Mouse (Mus musculus) left cerebral cortex, postnatal 10 days (tissue): ENCODE data around the gene Snrnp27. TPM values are rescaled to one million over a fixed set of nuclear protein-coding genes. Genes with fewer than 3 reads are reported as not detected.
A peak's percentile ranks its signal among the peaks of the same experiment; 100 is the strongest.

Experiments
- DNase-seq, 2 experiments: peaks; one replicate each; pipeline ENCODE4 v3.0.0; 2021 to 2022; ENCODE audit warnings: low spot score in 2 of 2, mixed read lengths in 1 of 2; ENCODE audit errors: extremely low spot score in 1 of 2
- intact Hi-C: fragments of 180-260 bp; cut with DNase I; formaldehyde crosslinking; loops from one replicate; pipeline ENCODE4 v1.15.1; 2025
- total RNA-seq, 2 experiments: library from RNA; stranded (reverse); gene quantifications; 2 replicates each; pipeline ENCODE4 v1.2.3; 2021

Gene Snrnp27
- total RNA-seq = 10 to 100 TPM; 51.8 to 53.7 TPM

- DNase-seq = peak; percentile 84 to 93
- intact Hi-C loops = loop anchor here (5.0 kb wide), 1 partner anchor 257 kb away; the partner anchor contains the start of gene Gm44790
These were observed at the start of gene Snrnp27 for GRCm38 (mm10) chr6:86683872-86684654. Gene Snrnp27, minus strand, starts transcription at chr6:86684522.

- intact Hi-C loops = no loop called here
- peak; percentile 88 to 97 for DNase-seq
These were observed 49.0 kb upstream of the Snrnp27 start, which contains the start of gene Gmcl1 for GRCm38 (mm10) chr6:86733183-86733876. Gene Gmcl1, minus strand, starts transcription at chr6:86733383.

GRCm38 (mm10) chr6:86732276-86733173 lies 48.2 kb upstream of the Snrnp27 start:
- DNase-seq = peak; percentile 16 to 67
- intact Hi-C loops = no loop called here

GRCm38 (mm10) chr6:86728711-86729110 lies 44.4 kb upstream of the Snrnp27 start:
- intact Hi-C loops = no loop called here
- no peak for DNase-seq

GRCm38 (mm10) chr6:86721977-86722376 lies 37.7 kb upstream of the Snrnp27 start:
- no peak for DNase-seq
- intact Hi-C loops = no loop called here

- intact Hi-C loops = no loop called here
These were observed 23.9 kb upstream of the Snrnp27 start for GRCm38 (mm10) chr6:86708072-86708774.

GRCm38 (mm10) chr6:86702577-86702976 lies 18.3 kb upstream of the Snrnp27 start:
- intact Hi-C loops = no loop called here

More at GRCm38 (mm10) chr6:86708072-86708774, 23.9 kb upstream of the Snrnp27 start:
- DNase-seq = no peak

GRCm38 (mm10) chr6:86697903-86698302 lies 13.6 kb upstream of the Snrnp27 start:
- intact Hi-C loops = no loop called here
- DNase-seq = no peak

More at GRCm38 (mm10) chr6:86702577-86702976, 18.3 kb upstream of the Snrnp27 start:
- no peak for DNase-seq

- no peak for DNase-seq
- intact Hi-C loops = no loop called here
These were observed 11.9 kb upstream of the Snrnp27 start for GRCm38 (mm10) chr6:86696213-86696612.

- intact Hi-C loops = no loop called here
These were observed 10.1 kb upstream of the Snrnp27 start for GRCm38 (mm10) chr6:86694465-86694864.

GRCm38 (mm10) chr6:86689671-86690070 lies 5.3 kb upstream of the Snrnp27 start:
- DNase-seq = no peak
- intact Hi-C loops = no loop called here

More at GRCm38 (mm10) chr6:86694465-86694864, 10.1 kb upstream of the Snrnp27 start:
- peak in 1 of 2 experiments; percentile 35 for DNase-seq

- DNase-seq = no peak
- intact Hi-C loops = no loop called here
These were observed 2.6 kb upstream of the Snrnp27 start for GRCm38 (mm10) chr6:86686971-86687370.

DNA sequence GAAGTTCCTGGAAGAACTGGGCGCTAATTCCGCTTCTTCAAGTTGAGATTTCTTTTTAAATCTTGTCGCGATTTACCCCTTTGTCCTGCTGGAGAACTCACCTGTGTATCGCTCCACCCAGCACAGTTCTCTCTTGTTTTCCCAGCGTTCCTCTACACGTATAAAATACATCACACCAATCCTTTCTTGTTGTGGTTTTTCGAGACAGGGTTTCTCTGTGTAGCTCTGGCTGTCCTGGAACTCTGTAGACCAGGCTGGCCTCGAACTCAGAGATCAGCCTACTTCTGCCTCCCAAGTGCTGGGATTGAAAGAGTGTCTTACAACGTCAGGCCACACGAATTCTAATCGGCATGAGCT lies 311 bp upstream of the Snrnp27 start:
- intact Hi-C loops = loop anchor here (5.0 kb wide), 1 partner anchor 257 kb away; the partner anchor contains the start of gene Gm44790
- no peak for DNase-seq

DNA sequence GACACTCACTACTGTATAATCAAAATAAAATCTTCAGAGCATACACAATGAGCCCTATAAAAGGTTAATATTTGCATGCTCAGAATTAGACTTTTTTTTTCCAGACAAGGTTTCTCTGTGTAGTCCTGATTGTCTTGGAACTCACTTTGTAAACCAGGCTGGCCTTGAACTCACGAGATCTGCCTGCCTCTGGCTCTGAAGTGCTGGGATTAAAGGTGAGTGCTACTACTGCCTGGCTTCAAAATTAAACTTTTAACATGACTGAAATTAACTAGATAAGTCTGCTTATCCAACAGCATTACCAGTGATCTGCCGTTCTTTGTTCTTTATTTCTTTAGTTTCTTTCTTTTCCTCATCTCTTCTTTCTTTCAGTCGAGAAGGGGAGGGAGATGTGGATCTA lies 3.0 kb downstream of the Snrnp27 start:
- intact Hi-C loops = loop anchor here (5.0 kb wide), 1 partner anchor 254 kb away; the partner anchor contains the start of gene Gm44790
- no peak for DNase-seq

DNA sequence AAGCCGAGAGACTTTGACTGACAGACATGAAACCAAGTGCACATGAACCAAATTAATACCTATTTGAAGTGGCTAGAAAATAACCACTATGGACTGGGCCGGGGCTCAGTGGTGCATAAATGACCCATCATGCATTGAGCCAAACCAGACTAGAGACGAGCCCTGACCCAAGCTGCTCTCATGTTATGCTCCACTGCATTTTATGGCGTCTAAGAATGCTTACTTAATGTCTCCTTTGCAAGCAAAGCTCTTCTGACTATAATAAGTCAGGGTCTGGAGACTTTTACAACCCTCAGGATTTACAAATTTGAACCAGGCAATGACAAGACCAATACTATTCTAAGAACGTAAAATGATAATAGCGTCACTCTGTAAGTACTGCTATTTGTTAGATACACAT lies 6.0 kb downstream of the Snrnp27 start:
- intact Hi-C loops = no loop called here
- DNase-seq = no peak

GRCm38 (mm10) chr6:86670873-86671272 lies 13.4 kb downstream of the Snrnp27 start:
- intact Hi-C loops = loop anchor here (5.0 kb wide), 1 partner anchor 129 kb away; no protein-coding TSS in a partner anchor
- peak in 1 of 2 experiments; percentile 81 for DNase-seq

DNA sequence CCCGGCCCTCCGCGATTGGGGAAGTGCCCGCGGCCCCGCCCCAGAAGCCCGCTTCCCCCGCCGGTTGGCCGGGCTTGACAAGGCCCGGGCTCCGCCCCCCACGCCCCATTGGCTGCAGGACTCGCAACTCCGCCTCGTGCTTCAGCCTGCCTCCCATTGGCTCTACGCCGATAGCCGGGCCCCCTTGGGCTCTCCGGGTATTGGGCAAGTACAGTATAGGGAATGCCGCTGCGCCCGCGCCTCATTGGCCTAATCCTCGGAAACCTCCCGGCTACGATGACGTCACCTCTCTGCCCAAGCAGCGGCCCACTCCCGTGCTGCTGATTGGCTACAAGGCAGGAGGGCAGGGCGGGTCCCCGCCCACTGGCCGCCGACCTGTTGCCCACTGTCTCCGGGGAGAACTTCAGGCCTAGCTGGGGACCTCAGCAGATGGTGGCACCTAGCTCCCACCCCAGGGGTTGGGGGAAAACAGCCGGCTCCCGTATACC lies 15.0 kb downstream of the Snrnp27 start:
- intact Hi-C loops = no loop called here
- peak; percentile 100 for DNase-seq
